Mouse (Mus musculus) spleen, postnatal 36 days (tissue): Measurements from ENCODE around the gene Cdh22.

ENCODE experiments used
- DNase-seq, 2 experiments: peaks; one replicate each; pipeline ENCODE4 v3.0.0; 2022; ENCODE audit warnings: low spot score in 2 of 2, mixed read lengths in 1 of 2

The Cdh22 gene

GRCm38 (mm10) chr2:165157900-165158299 lies 76.8 kb downstream of the Cdh22 start:
- DNase-seq: no peak

DNA sequence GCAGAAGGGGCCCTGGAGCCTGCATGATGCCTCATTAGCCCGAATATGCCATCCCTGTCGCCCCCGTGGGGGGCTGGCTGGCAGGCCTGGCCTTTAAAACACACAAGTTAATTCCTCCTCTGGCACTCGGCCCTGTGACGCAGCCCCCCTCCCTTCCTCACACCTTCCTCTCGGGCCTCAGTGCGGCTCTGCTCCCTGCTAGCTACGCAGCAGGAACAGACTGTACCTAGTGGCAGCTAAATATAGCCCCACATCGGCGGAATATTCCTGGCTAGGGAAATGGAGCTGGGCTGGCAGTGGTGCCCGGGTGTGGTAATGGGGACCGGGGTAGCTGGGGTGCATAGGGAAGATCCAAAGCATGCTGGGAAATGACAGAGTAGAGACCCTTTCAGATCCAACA lies 81.6 kb downstream of the Cdh22 start:
- DNase-seq: no peak

DNA sequence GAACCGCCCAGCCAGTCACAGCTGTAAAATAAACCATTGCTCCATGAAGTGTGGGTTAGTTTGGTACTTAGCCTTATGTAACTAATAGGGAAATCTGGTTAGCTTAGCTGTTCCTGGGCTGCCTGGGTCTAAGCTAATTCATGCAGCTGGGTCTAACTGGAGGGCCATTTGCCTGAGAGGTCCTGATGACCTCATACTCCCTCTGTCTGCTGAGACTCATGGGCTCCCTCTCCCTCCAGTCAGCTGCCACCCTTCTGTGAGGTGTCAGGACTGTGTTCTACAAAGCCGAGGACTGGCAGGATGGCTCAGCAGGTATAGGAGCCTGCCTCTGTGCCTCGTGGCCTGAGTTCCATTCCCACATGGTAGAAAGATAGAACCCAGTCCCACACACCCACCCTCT lies 84.9 kb downstream of the Cdh22 start:
- DNase-seq: no peak

- DNase-seq: no peak
Measured at GRCm38 (mm10) chr2:165145821-165146220, 88.8 kb downstream of the Cdh22 start.

DNA sequence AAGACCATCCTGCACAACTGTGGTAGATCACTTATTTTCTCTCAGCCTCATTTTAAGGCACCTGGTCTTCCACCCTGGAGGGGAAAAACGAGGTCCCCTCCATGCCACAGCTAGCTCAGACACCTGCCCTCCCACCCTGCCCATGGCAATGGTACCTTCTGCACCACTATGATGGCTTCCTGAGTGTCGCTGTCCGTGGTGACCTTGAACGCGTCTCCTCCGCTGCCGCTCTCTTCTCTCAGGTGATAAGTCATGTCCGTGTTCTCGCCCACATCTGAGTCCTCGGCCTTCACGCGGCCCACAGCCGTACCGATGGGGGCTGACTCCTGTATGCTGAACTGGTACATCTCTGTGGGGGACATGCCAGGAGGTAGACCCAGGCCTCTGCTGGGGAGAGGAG lies 91.2 kb downstream of the Cdh22 start:
- DNase-seq: no peak

GRCm38 (mm10) chr2:165136049-165136448 lies 98.6 kb downstream of the Cdh22 start:
- DNase-seq: no peak

DNA sequence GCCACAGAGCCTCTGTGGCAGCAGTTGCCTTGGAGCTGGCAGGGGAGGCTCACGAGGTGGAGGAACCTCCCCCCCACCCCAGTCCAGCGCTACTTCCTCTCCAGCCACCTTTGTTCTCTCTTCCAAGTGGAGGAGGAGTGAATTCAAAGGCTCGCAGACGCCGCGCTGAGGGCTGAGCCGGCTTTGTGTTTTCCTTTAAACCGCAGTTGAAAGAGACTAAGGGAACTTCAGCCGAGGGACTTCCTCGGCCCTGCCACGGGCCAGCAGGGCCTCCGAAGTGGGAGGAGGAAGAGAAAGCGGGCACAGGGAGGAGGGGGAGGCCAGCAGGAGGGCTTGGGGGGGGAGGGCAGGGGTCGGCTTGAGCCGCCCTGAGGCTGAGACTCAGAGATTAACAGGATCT lies 101.1 kb downstream of the Cdh22 start:
- DNase-seq: peak in 1 of 2 experiments; percentile 9

GRCm38 (mm10) chr2:165131428-165131827 lies 103.2 kb downstream of the Cdh22 start:
- no peak for DNase-seq

GRCm38 (mm10) chr2:165129189-165129588 lies 105.5 kb downstream of the Cdh22 start:
- no peak for DNase-seq

- DNase-seq: no peak
Measured at GRCm38 (mm10) chr2:165126896-165127562, 107.6 kb downstream of the Cdh22 start.

GRCm38 (mm10) chr2:165121206-165121840 lies 113.3 kb downstream of the Cdh22 start:
- DNase-seq: no peak

GRCm38 (mm10) chr2:165120765-165121164 lies 113.9 kb downstream of the Cdh22 start:
- no peak for DNase-seq

DNA sequence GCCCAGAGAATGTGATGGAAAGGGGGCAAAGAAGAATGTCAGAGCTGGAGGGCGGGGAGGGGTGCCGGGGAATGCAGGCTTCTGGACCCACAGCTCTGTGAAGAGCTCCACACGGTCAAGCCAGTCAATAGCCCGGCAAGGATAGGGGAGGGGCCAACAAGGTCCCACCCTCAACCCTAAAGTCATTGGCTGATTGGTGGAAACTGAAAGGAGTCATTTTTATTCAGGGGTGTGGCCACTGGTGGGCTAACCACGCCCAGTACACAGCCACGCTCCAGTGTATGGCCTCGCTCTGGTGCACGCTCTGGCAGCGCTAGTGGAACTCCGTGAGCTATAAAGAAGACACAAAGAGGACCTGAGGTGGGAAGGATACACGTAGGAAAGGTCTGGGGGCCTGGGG lies 120.9 kb downstream of the Cdh22 start:
- DNase-seq: no peak

DNA sequence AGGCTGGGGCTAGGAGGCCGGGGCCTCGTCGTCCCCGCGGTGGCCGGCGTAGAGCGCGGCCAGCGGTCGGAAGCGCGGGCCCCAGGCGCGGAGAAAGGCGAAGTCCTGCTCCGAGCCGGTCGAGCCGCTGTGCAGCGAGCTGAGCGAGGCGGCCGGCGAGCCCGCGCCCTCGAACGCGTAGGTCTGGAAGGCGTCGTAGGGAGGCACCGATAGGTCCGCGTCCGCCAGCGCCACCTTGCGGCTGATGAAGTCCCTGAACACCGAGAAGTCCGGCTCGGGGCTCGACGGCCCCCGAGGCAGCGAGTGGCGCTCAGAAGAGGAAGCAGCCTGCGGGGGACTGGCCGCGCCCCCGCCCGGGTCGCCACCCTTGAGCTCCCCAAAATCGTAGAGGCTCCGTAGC lies 122.5 kb downstream of the Cdh22 start:
- DNase-seq: peak; percentile 66 to 70

GRCm38 (mm10) chr2:165106585-165106984 lies 128.1 kb downstream of the Cdh22 start:
- no peak for DNase-seq

DNA sequence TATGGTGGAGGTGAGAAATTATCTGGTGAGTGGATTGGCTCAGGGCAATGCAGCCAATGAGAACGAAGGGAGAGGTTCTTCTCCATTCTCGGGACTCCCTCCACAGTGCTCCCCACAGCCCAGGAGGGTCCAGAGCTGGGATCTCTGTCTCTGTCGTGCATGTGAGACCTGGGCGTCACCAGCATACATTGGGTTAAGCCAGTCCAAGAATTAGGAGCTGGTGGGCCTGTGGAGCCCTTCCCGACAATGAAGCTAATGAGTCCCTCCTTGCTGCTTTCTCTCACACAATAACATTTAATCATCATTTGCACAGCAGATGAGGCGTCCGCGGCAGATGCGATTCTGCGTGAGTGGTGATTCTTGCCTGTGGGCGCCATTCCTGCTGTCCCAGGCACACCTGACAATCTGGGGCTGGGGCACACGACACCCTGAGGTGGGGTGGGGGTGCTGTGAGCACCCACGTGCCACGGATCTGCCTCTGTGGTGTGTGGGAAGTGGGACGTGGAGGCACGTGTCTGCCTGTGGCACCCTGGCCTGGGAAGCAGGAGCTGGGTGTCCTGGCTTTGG lies 129.1 kb downstream of the Cdh22 start:
- DNase-seq: no peak

DNA sequence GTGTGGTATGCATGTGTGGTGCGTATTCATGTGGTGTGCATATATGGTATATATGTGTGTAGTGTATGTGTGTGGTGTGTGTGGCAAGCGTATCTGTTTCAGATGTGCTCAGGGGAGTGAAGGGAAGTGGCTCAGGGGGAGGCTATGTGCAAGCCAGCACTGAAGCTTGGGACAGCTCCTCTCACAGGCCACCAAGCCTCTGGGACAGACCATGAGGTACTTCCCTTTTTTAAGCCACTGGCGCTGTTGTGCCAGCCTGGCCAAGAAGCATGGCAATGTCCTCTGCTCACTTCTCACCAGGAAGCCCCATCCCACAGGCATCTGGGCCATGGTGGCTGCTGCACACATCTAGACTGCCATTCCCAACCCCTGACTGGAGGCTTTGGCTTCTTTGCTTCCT lies 131.7 kb downstream of the Cdh22 start:
- DNase-seq: no peak

- no peak for DNase-seq
Measured at GRCm38 (mm10) chr2:165100749-165101148, 133.9 kb downstream of the Cdh22 start.

GRCm38 (mm10) chr2:165098861-165099260 lies 135.8 kb downstream of the Cdh22 start:
- no peak for DNase-seq

- DNase-seq: no peak
Measured at GRCm38 (mm10) chr2:165096367-165096766, 138.3 kb downstream of the Cdh22 start.

GRCm38 (mm10) chr2:165092393-165092792 lies 142.3 kb downstream of the Cdh22 start:
- DNase-seq: no peak

DNA sequence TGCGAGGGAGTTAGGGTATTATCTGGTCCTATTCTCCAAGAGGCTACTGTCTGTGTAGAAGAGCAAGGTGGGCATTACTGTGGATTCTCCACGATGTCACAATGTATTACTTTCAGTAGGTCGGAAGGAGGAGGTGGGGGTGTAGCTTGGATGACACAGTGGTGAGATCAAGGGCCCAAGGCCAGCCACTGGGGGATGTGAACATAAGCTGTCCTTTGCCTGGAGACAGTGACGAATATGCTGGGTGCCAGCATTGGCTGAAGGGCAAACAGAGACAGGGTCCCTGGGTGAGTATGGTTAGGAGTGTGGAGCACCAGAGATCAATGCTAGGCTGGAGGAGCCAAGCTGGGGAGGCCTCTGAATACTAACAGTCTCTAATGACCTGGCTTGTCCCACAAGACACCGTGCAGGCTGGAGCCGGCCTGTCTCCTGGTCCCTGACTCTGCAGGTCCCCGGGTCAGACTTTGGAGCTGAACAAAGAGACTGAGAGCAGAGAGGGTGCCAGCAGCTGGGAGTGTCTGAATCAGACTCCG lies 143.2 kb downstream of the Cdh22 start:
- no peak for DNase-seq

DNA sequence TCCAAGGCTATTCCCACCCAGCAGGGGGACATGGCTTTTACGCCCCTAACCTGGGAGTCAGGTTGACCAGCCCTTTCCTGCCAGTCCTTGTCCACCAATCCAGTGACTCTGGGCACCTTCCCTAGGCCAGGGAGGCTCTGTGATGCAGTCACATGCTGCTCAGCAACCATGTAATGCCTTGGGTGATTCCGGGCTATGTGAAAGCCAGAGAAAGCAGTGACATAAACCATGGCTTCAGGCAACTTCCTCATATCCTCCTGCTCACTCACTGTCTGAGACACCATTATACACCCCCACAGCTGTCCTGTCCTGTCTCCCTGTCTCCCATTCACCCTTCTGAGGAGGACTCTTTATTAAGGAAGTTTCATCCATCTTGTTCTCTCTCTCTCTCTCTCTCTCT lies 144.0 kb downstream of the Cdh22 start, which contains the start of gene 1700025C18Rik:
TSS of gene 1700025C18Rik (minus strand) at position 101 of the 400 bp plus-strand sequence.
- DNase-seq: no peak
